Mouse (Mus musculus) thymus, adult 2 months (tissue): Measurements from ENCODE around the gene Apobec3. TPM values are rescaled to one million over a fixed set of nuclear protein-coding genes. Genes with fewer than 3 reads are reported as not detected.

ENCODE experiments used
- DNase-seq: peaks from one replicate; pipeline ENCODE4 v3.0.0; 2021
- H3K27ac ChIP-seq: fragments of 200-500 bp; 2 replicates; pipeline ENCODE4 v1.5.1; 2012; ENCODE audit warnings: low read length, control low read depth; ENCODE audit not compliant: control insufficient read depth, insufficient read depth
- H3K27me3 ChIP-seq: fragments of 200-500 bp; 2 replicates; pipeline ENCODE4 v1.6.1; 2012; ENCODE audit warnings: mild to moderate bottlenecking, low read length, moderate library complexity, mixed read lengths; ENCODE audit not compliant: control insufficient read depth, insufficient read depth
- H3K36me3 ChIP-seq: fragments of 200-500 bp; 2 replicates; pipeline ENCODE4 v1.6.1; 2012; ENCODE audit warnings: mild to moderate bottlenecking, low read length, moderate library complexity; ENCODE audit not compliant: control insufficient read depth, insufficient read depth
- H3K4me1 ChIP-seq: fragments of 200-500 bp; replicated peaks from 2 replicates; pipeline ENCODE4 v1.6.1; 2012; ENCODE audit warnings: low read length; ENCODE audit not compliant: control insufficient read depth, insufficient read depth
- H3K4me3 ChIP-seq: fragments of 200-500 bp; 2 replicates; pipeline ENCODE4 v1.5.1; 2012; ENCODE audit warnings: mild to moderate bottlenecking, low read length, control low read depth, moderate library complexity; ENCODE audit not compliant: control insufficient read depth, insufficient read depth
- CTCF ChIP-seq: fragments of 200-500 bp; IDR thresholded peaks from 2 replicates; pipeline ENCODE4 v1.5.1; 2012; ENCODE audit warnings: mild to moderate bottlenecking, control low read depth, low read length, moderate library complexity, borderline replicate concordance; ENCODE audit not compliant: control insufficient read depth, poor library complexity, insufficient read depth; ENCODE audit errors: extremely low read depth
- POLR2A ChIP-seq: fragments of 200-500 bp; IDR thresholded peaks from 2 replicates; pipeline ENCODE4 v1.6.1; 2012; ENCODE audit warnings: mild to moderate bottlenecking, low read length, control low read depth, moderate library complexity; ENCODE audit not compliant: control insufficient read depth, poor library complexity, insufficient read depth; ENCODE audit errors: extremely low read depth
- WGBS: fragments of 180-500 bp; shearing (Covaris S2); methylation state at CpG from one replicate; pipeline ENCODE4 v1.1.7; 2018; 5-methylcytosine and 5-hydroxymethylcytosine counted together
- polyA plus RNA-seq: library from polyadenylated mRNA; depleted of rRNA; stranded (reverse); fragments of >200 nt; gene quantifications from 2 replicates; pipeline ENCODE4 v1.2.3, GENCODE M21; 2012

Apobec3 gene
- polyA plus RNA-seq, 1 experiment: 92.3 TPM

DNA sequence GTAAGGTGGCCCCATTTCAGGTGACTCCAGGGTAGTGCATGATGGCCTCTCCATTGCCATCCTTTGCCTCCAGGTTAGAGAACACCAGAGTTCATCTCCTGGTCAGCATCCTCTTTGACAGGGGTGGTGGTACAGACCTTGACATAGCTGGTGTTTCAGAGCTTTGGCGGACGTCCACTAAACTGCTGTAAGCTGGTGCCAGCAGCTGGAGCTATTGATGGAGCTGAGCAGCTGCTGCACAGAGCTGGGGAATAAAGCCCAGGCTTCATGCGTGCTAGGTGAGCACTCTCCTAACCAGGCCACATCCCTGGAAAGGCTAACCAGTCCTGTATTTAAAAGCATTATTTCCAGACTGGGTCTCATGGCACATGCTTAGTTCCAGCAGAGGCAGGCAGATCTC lies 11.0 kb upstream of the Apobec3 start:
- no peaks in the 10 kb centered on the region for H3K36me3 ChIP-seq
- TF ChIP-seq POLR2A: no peak
- TF ChIP-seq CTCF: no peak
- no peak for DNase-seq
- H3K27ac ChIP-seq: no peak overlapping the region
- 97% methylated on average over 3 of the region's 3 CpGs for WGBS
- H3K4me1 ChIP-seq: peaks cover 5% of the 10 kb centered on the region
- H3K4me3 ChIP-seq: no peak overlapping the region
- no peaks in the 10 kb centered on the region for H3K27me3 ChIP-seq

- Histone ChIP-seq H3K27me3 (no peaks in the 10 kb centered on the region), H3K4me3 (no peak overlapping the region), H3K4me1 (peaks cover 5% of the 10 kb centered on the region), H3K36me3 (no peaks in the 10 kb centered on the region), H3K27ac (no peak overlapping the region)
- WGBS: 31% methylated on average over 19 of the region's 19 CpGs
- peak; percentile 9 for DNase-seq
- TF ChIP-seq CTCF (no peak), POLR2A (no peak)
Measured at GRCm38 (mm10) chr15:79882623-79883267, 8.7 kb upstream of the Apobec3 start.

DNA sequence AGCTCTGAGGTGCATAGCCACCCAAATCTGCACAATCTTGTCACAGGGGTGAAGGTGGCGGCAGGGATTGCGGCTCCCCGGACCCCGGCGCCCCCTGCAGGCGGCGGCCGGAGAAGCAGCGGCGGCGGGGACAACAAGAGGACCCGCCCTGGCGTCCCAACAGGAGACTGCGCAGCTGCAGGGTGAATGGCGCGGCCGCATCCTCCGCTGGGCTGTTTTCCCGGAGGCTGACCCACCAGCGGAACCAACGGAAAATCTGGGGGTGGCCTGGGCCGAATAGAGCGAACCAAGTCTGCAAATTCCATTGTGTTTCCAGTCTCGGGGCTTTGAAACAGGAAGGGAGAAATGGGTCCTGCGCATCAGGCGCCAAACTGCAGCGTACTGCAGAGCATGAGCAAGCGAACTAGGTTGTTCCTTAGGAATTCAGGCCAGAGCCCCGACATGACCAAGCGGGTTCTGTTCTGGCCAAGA lies 8.1 kb upstream of the Apobec3 start:
- Histone ChIP-seq H3K4me3 (peak overlapping the region; percentile 91), H3K27ac (no peak overlapping the region), H3K4me1 (peaks cover 5% of the 10 kb centered on the region), H3K27me3 (no peaks in the 10 kb centered on the region), H3K36me3 (no peaks in the 10 kb centered on the region)
- WGBS: under 1% methylated on average over 30 of the region's 30 CpGs
- DNase-seq: peak; percentile 94
- TF ChIP-seq CTCF: peak; percentile 97
- 0 out of 2 replicates have a peak, but pooled peaks have one; percentile 33 for TF ChIP-seq POLR2A

- no peak for DNase-seq
- 91% methylated on average over 5 of the region's 5 CpGs for WGBS
- Histone ChIP-seq H3K4me1 (peaks cover 5% of the 10 kb centered on the region), H3K4me3 (no peak overlapping the region), H3K27ac (no peak overlapping the region), H3K27me3 (no peaks in the 10 kb centered on the region), H3K36me3 (no peaks in the 10 kb centered on the region)
- TF ChIP-seq POLR2A (no peak), CTCF (no peak)
Measured at GRCm38 (mm10) chr15:79884820-79885219, 6.6 kb upstream of the Apobec3 start.

- H3K27ac ChIP-seq: peak overlapping the region; percentile 93
- peak; percentile 71 for DNase-seq
- under 1% methylated on average over 12 of the region's 12 CpGs for WGBS
- peaks cover 8% of the 10 kb centered on the region; the same call in 1 of the 2 replicates for H3K36me3 ChIP-seq
- TF ChIP-seq POLR2A (peak; percentile 75; the same call in 1 of the 2 replicates), CTCF (no peak)
- H3K4me1 ChIP-seq: peaks cover 34% of the 10 kb centered on the region
- no peaks in the 10 kb centered on the region for H3K27me3 ChIP-seq
- peak overlapping the region; percentile 91 for H3K4me3 ChIP-seq
Measured at GRCm38 (mm10) chr15:79892213-79892541, 718 bp downstream of the Apobec3 start.

DNA sequence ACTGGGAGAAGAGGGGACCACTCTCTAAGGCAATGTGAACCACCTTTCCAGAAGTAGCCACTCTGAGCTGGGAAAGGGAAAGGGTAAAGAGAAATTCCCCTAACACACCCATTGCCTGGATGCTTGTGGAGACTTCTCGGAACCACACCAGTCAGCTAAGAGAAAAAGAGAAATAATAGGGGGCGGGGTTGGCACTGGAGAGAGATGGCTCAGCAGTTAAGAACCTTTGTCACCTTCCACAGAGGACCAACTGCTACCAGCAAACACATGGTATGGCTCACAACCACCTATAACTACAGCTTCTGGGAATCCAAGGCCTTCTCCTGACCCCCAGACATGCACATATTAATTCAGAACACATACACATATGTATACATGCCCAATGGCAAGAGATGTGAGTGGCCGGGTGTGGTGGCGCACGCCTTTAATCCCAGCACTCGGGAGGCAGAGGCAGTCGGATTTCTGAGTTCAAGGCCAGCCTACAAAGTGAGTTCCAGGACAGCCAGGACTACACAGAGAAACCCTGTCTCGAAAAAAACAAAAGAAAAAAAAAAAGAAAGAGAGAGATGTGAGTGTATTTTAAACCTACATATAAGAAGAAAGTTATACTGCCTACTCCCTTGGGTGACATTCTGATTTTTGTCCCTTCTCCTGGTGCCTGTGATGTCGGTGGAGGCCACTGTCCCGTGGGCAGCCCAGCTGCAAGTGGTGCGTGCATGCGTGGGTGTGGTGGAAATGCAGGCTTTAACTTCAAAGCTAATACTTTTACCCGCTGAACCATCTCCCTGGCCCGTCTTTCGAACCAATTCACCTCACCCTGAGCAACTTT lies 1.8 kb downstream of the Apobec3 start:
- Histone ChIP-seq H3K4me1 (peaks cover 34% of the 10 kb centered on the region), H3K36me3 (peaks cover 17% of the 10 kb centered on the region), H3K4me3 (peak overlapping the region; percentile 91), H3K27ac (peak overlapping the region; percentile 93), H3K27me3 (no peaks in the 10 kb centered on the region)
- DNase-seq: no peak
- WGBS: 4% methylated on average over 15 of the region's 15 CpGs
- TF ChIP-seq POLR2A (no peak), CTCF (no peak)
